Mouse (Mus musculus) C2C12 (cell line): ENCODE data around the gene Rnf41.

Experiments
- CTCF ChIP-seq: IDR thresholded peaks from one replicate; pipeline ENCODE4 v1.5.1; 2011; ENCODE audit not compliant: control insufficient read depth, insufficient read depth, insufficient read length
- USF1 ChIP-seq: IDR thresholded peaks from one replicate; pipeline ENCODE4 v1.6.1; 2011; ENCODE audit warnings: low read depth, mild to moderate bottlenecking, control low read depth, moderate library complexity

DNA sequence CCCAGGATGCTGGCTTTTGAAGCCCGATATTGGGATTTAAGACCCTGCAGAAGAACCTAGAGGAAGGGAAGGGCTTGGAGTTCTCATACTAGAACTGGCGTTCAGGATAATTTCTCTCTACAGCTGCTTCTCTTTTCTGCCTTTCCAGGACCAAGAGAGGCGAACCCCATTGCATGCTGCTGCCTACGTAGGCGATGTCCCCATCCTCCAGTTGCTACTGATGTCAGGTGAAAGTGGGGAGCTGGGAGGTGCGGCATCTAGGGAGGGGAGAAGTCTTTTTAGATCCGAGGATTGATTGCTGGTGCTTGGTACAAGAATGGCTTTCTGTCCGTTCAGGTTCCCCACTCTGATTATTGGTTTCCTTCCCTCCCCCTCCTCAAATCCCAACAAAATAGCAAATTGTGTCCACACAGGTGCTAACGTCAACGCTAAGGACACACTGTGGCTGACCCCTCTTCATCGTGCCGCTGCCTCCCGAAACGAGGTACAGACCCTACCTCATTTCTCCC lies 33.5 kb upstream of the Rnf41 start:
- no peak for TF ChIP-seq CTCF
- TF ChIP-seq USF1, result no peak
